Mouse (Mus musculus) G1E (cell line): ENCODE measurements around the gene Aco2.

Experiments
- CTCF ChIP-seq: IDR thresholded peaks from 2 replicates; pipeline ENCODE4 v1.5.1; 2012; ENCODE audit warnings: low read depth, low read length, inconsistent platforms, mixed read lengths
- GATA1 ChIP-seq: IDR thresholded peaks from 2 replicates; pipeline ENCODE4 v1.6.1; 2012; ENCODE audit warnings: borderline replicate concordance, low read length, inconsistent platforms, mixed read lengths

DNA sequence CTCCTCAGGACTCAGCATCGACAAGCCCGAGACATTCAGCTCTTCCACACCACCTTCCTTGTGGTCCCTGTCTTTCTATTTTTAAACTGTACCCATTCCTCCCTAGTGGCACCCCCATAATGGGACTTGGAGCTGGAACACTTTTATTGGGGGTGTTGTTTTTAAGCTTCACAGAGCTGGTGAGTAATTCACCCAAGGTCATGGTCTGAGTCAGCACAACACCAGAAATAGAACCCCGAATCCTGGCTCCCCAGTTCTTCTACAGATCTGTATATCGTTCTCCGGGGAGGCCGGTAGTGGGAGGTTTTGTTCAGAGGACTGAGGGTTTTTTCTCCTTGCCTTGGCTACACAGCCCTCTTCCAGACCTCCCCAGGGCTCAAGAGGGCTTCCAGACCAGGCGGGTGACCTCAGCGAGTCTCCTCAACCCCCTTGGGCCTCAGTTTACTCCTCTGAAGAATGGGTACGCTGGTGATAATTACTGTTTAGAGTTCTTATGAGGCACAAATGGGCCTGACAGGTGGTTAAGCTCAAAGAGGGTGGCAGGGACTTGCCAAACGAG lies 67.1 kb downstream of the Aco2 start:
- TF ChIP-seq CTCF (no peak), GATA1 (no peak)
